Mouse (Mus musculus): ENCODE results near the gene Elovl1. TPM values are rescaled to one million over a fixed set of nuclear protein-coding genes. Genes with fewer than 3 reads are reported as not detected.
A peak's percentile ranks its signal among the peaks of the same experiment; 100 is the strongest.

Gene Elovl1
- polyA plus RNA-seq, 1 experiment from 2014 or later = 225 TPM

GRCm38 (mm10) chr4:118457345-118457975 is 29.6 kb downstream of the Elovl1 start, which contains the start of gene Mpl:
Gene Mpl, minus strand, starts transcription at chr4:118457513.
- no peak for ATAC-seq
- no peaks in the 10 kb centered on the region for H3K27me3 ChIP-seq (replicated peaks; ENCODE audit: control insufficient read depth, insufficient read depth, low read length)

GRCm38 (mm10) chr4:118464956-118465355 is 37.1 kb downstream of the Elovl1 start:
- no peaks in the 10 kb centered on the region for H3K36me3 ChIP-seq (ENCODE audit: control insufficient read depth, insufficient read depth)
- no peak overlapping the region for H3K9ac ChIP-seq (ENCODE audit: low read depth, low read length)
- ATAC-seq = no peak
- no peaks in the 10 kb centered on the region for H3K4me1 ChIP-seq (replicated peaks; ENCODE audit: control insufficient read depth, insufficient read depth, low read length)
- no peak overlapping the region for H3K4me2 ChIP-seq (replicated peaks; ENCODE audit: low read depth)
- no peak overlapping the region for H3K27ac ChIP-seq (ENCODE audit: low read depth, low read length)
- 94% methylated on average over 3 of the region's 3 CpGs for WGBS
- no peaks in the 10 kb centered on the region for H3K9me3 ChIP-seq (ENCODE audit: control insufficient read depth)
- H3K4me3 ChIP-seq (ENCODE audit: low read depth, low read length) = no peak overlapping the region
- no peaks in the 10 kb centered on the region for H3K27me3 ChIP-seq (replicated peaks; ENCODE audit: control insufficient read depth, insufficient read depth, low read length)
- TF ChIP-seq CTCF (IDR thresholded peaks at IDR 0.05; ENCODE audit: low read depth) = no peak

More at GRCm38 (mm10) chr4:118457345-118457975, 29.6 kb downstream of the Elovl1 start, which contains the start of gene Mpl:
- Histone ChIP-seq H3K4me1 (replicated peaks; ENCODE audit: control insufficient read depth, insufficient read depth, low read length) (no peaks in the 10 kb centered on the region), H3K9me3 (ENCODE audit: control insufficient read depth) (no peaks in the 10 kb centered on the region), H3K4me3 (ENCODE audit: low read depth, low read length) (no peak within 1 kb of the TSS), H3K4me2 (replicated peaks; ENCODE audit: low read depth) (no peak within 1 kb of the TSS), H3K27ac (ENCODE audit: low read depth, low read length) (no peak within 1 kb of the TSS), H3K9ac (ENCODE audit: low read depth, low read length) (no peak within 1 kb of the TSS), H3K36me3 (ENCODE audit: control insufficient read depth, insufficient read depth) (no peaks in the 10 kb centered on the region)
- no peak for TF ChIP-seq CTCF (IDR thresholded peaks at IDR 0.05; ENCODE audit: low read depth)
- WGBS = 67% methylated on average over 9 of the region's 9 CpGs

GRCm38 (mm10) chr4:118465697-118466163 is 37.8 kb downstream of the Elovl1 start:
- Histone ChIP-seq H3K4me1 (replicated peaks; ENCODE audit: control insufficient read depth, insufficient read depth, low read length) (no peaks in the 10 kb centered on the region), H3K9ac (ENCODE audit: low read depth, low read length) (no peak overlapping the region), H3K27me3 (replicated peaks; ENCODE audit: control insufficient read depth, insufficient read depth, low read length) (no peaks in the 10 kb centered on the region), H3K4me2 (replicated peaks; ENCODE audit: low read depth) (no peak overlapping the region), H3K4me3 (ENCODE audit: low read depth, low read length) (no peak overlapping the region), H3K9me3 (ENCODE audit: control insufficient read depth) (no peaks in the 10 kb centered on the region), H3K27ac (ENCODE audit: low read depth, low read length) (no peak overlapping the region), H3K36me3 (ENCODE audit: control insufficient read depth, insufficient read depth) (no peaks in the 10 kb centered on the region)
- peak; percentile 49; the same call in 1 of the 2 replicates for ATAC-seq
- TF ChIP-seq CTCF (IDR thresholded peaks at IDR 0.05; ENCODE audit: low read depth) = no peak
- 31% methylated on average over 11 of the region's 11 CpGs for whole genome bisulfite sequencing

GRCm38 (mm10) chr4:118471281-118471680 is 43.4 kb downstream of the Elovl1 start:
- no peaks in the 10 kb centered on the region for H3K27me3 ChIP-seq (replicated peaks; ENCODE audit: control insufficient read depth, insufficient read depth, low read length)
- ATAC-seq = no peak

GRCm38 (mm10) chr4:118472687-118473086 is 44.8 kb downstream of the Elovl1 start:
- H3K27ac ChIP-seq (ENCODE audit: low read depth, low read length) = no peak overlapping the region
- H3K36me3 ChIP-seq (ENCODE audit: control insufficient read depth, insufficient read depth) = no peaks in the 10 kb centered on the region
- H3K9ac ChIP-seq (ENCODE audit: low read depth, low read length) = no peak overlapping the region
- H3K9me3 ChIP-seq (ENCODE audit: control insufficient read depth) = no peaks in the 10 kb centered on the region
- H3K4me3 ChIP-seq (ENCODE audit: low read depth, low read length) = no peak overlapping the region
- ATAC-seq = peak; percentile 88
- WGBS = 46% methylated on average over 11 of the region's 11 CpGs
- H3K27me3 ChIP-seq (replicated peaks; ENCODE audit: control insufficient read depth, insufficient read depth, low read length) = no peaks in the 10 kb centered on the region
- TF ChIP-seq CTCF (IDR thresholded peaks at IDR 0.05; ENCODE audit: low read depth) = no peak
- H3K4me1 ChIP-seq (replicated peaks; ENCODE audit: control insufficient read depth, insufficient read depth, low read length) = no peaks in the 10 kb centered on the region
- no peak overlapping the region for H3K4me2 ChIP-seq (replicated peaks; ENCODE audit: low read depth)

More at GRCm38 (mm10) chr4:118471281-118471680, 43.4 kb downstream of the Elovl1 start:
- Histone ChIP-seq H3K9me3 (ENCODE audit: control insufficient read depth) (no peaks in the 10 kb centered on the region), H3K4me3 (ENCODE audit: low read depth, low read length) (no peak overlapping the region), H3K27ac (ENCODE audit: low read depth, low read length) (no peak overlapping the region), H3K36me3 (ENCODE audit: control insufficient read depth, insufficient read depth) (no peaks in the 10 kb centered on the region), H3K4me1 (replicated peaks; ENCODE audit: control insufficient read depth, insufficient read depth, low read length) (no peaks in the 10 kb centered on the region), H3K9ac (ENCODE audit: low read depth, low read length) (no peak overlapping the region), H3K4me2 (replicated peaks; ENCODE audit: low read depth) (no peak overlapping the region)
- no peak for TF ChIP-seq CTCF (IDR thresholded peaks at IDR 0.05; ENCODE audit: low read depth)
- 86% methylated on average over 6 of the region's 6 CpGs for WGBS

GRCm38 (mm10) chr4:118476773-118477530 is 49.1 kb downstream of the Elovl1 start:
- WGBS = 65% methylated on average over 15 of the region's 15 CpGs
- Histone ChIP-seq H3K9me3 (ENCODE audit: control insufficient read depth) (no peaks in the 10 kb centered on the region), H3K4me1 (replicated peaks; ENCODE audit: control insufficient read depth, insufficient read depth, low read length) (no peaks in the 10 kb centered on the region), H3K27ac (ENCODE audit: low read depth, low read length) (no peak overlapping the region), H3K4me2 (replicated peaks; ENCODE audit: low read depth) (no peak overlapping the region), H3K9ac (ENCODE audit: low read depth, low read length) (no peak overlapping the region), H3K4me3 (ENCODE audit: low read depth, low read length) (no peak overlapping the region), H3K36me3 (ENCODE audit: control insufficient read depth, insufficient read depth) (no peaks in the 10 kb centered on the region), H3K27me3 (replicated peaks; ENCODE audit: control insufficient read depth, insufficient read depth, low read length) (no peaks in the 10 kb centered on the region)
- TF ChIP-seq CTCF (IDR thresholded peaks at IDR 0.05; ENCODE audit: low read depth) = no peak
- no peak for ATAC-seq

Other genes starting within 250 kb of the Elovl1 start
- 11.6 and 13.1 TPM in 2 replicates for gene Kdm4a, start 248.1 kb upstream of the Elovl1 start, polyA plus RNA-seq (2015; fragmentation: Nextera tagmentation; extraction: Ambion mirVana)
- gene Ptprf, start 136.7 kb upstream of the Elovl1 start, polyA plus RNA-seq (2015; fragmentation: Nextera tagmentation; extraction: Ambion mirVana) = 32.8 and 37.9 TPM in 2 replicates
- gene Szt2, start 18.8 kb upstream of the Elovl1 start, polyA plus RNA-seq (2015; fragmentation: Nextera tagmentation; extraction: Ambion mirVana) = 2.8 and 4.2 TPM in 2 replicates
- 71.8 and 76.0 TPM in 2 replicates for gene Med8, start 18.8 kb upstream of the Elovl1 start, polyA plus RNA-seq (2015; fragmentation: Nextera tagmentation; extraction: Ambion mirVana)
- 37.3 and 42.7 TPM in 2 replicates for gene Cdc20, start 9.3 kb downstream of the Elovl1 start, polyA plus RNA-seq (2015; fragmentation: Nextera tagmentation; extraction: Ambion mirVana)
- 0.05 and 0.10 TPM in 2 replicates for gene Mpl, start 29.4 kb downstream of the Elovl1 start, polyA plus RNA-seq (2015; fragmentation: Nextera tagmentation; extraction: Ambion mirVana)
- gene Tie1, start 62.0 kb downstream of the Elovl1 start, polyA plus RNA-seq (2015; fragmentation: Nextera tagmentation; extraction: Ambion mirVana) = 11.3 and 11.9 TPM in 2 replicates
- 119 TPM in 2 replicates for gene 2610528J11Rik, start 98.9 kb downstream of the Elovl1 start, polyA plus RNA-seq (2015; fragmentation: Nextera tagmentation; extraction: Ambion mirVana)
- 19.8 and 20.7 TPM in 2 replicates for gene Tmem125, start 116.0 kb downstream of the Elovl1 start, polyA plus RNA-seq (2015; fragmentation: Nextera tagmentation; extraction: Ambion mirVana)
- 0.29 and 0.42 TPM in 2 replicates for gene Cfap57, start 192.7 kb downstream of the Elovl1 start, polyA plus RNA-seq (2015; fragmentation: Nextera tagmentation; extraction: Ambion mirVana)
- 76.2 and 79.9 TPM in 2 replicates for gene Ebna1bp2, start 192.7 kb downstream of the Elovl1 start, polyA plus RNA-seq (2015; fragmentation: Nextera tagmentation; extraction: Ambion mirVana)
- gene Olfr62, start 230.9 kb downstream of the Elovl1 start, polyA plus RNA-seq (2015; fragmentation: Nextera tagmentation; extraction: Ambion mirVana) = not detected in 2 replicates